Comparison of ENCODE assay signal across 15 mouse cellular contexts in genomic region chr2:180501217-180501967, GRCm38 (mm10). TPM values are rescaled to one million over a fixed set of nuclear protein-coding genes. Genes with fewer than 3 reads are reported as not detected.
DNase-seq lines count a peak whose midpoint lies in the region; ATAC-seq and TF ChIP-seq lines count a peak whose summit lies in the region.
"Had no signal": no experiment of that assay in that cellular context is flagged by ENCODE, and none has a peak within 500 bp of the region (broad histone marks: within the 10 kb centered on the region; RNA-seq: fewer than 3 reads in every experiment).

No protein-coding gene starts in this region.

- H3K36me3 ChIP-seq in hindbrain, embryonic 13.5 days: no peaks in the 10 kb centered on the region
- no peaks in the 10 kb centered on the region for H3K36me3 ChIP-seq in hindbrain, embryonic 12.5 days
- H3K36me3 ChIP-seq in midbrain, postnatal 0 days (ENCODE audit: insufficient read depth, low read length): no peaks in the 10 kb centered on the region
- no peaks in the 10 kb centered on the region for H3K36me3 ChIP-seq in midbrain, embryonic 10.5 days
- no peaks in the 10 kb centered on the region for H3K36me3 ChIP-seq in forebrain, embryonic 16.5 days (ENCODE audit: control insufficient read depth, insufficient read depth)
- no peaks in the 10 kb centered on the region for H3K36me3 ChIP-seq in limb, embryonic 14.5 days (ENCODE audit: control insufficient read depth, insufficient read depth, low read length)
- H3K36me3 ChIP-seq: G1E had no signal

- no peak overlapping the region for H3K4me3 ChIP-seq in hindbrain, embryonic 13.5 days
- H3K4me3 ChIP-seq in hindbrain, embryonic 12.5 days: no peak overlapping the region
- H3K4me3 ChIP-seq in midbrain, postnatal 0 days (ENCODE audit: low read depth, low read length): no peak overlapping the region
- no peak overlapping the region for H3K4me3 ChIP-seq in midbrain, embryonic 10.5 days
- H3K4me3 ChIP-seq in forebrain, embryonic 16.5 days (replicated peaks; ENCODE audit: low read length): peak overlapping the region; percentile 47
- no peak overlapping the region for H3K4me3 ChIP-seq in limb, embryonic 14.5 days (replicated peaks; ENCODE audit: low read length)

- H3K27me3 ChIP-seq in hindbrain, embryonic 13.5 days: peaks cover 64% of the 10 kb centered on the region
- peaks cover 64% of the 10 kb centered on the region for H3K27me3 ChIP-seq in hindbrain, embryonic 12.5 days
- H3K27me3 ChIP-seq in midbrain, postnatal 0 days (ENCODE audit: insufficient read depth, low read length): peaks cover 23% of the 10 kb centered on the region; the same call in 1 of the 2 replicates
- peaks cover 99% of the 10 kb centered on the region for H3K27me3 ChIP-seq in midbrain, embryonic 10.5 days (ENCODE audit: low read depth, poor library complexity, severe bottlenecking)
- H3K27me3 ChIP-seq in forebrain, embryonic 16.5 days (replicated peaks; ENCODE audit: control insufficient read depth, insufficient read depth, low read length): no peaks in the 10 kb centered on the region
- peaks cover 31% of the 10 kb centered on the region for H3K27me3 ChIP-seq in limb, embryonic 14.5 days (ENCODE audit: control insufficient read depth, insufficient read depth, low read length)

- peak overlapping the region; percentile 78 for H3K4me2 ChIP-seq in hindbrain, embryonic 13.5 days
- H3K4me2 ChIP-seq in hindbrain, embryonic 12.5 days (replicated peaks): no peak overlapping the region
- peak overlapping the region; percentile 75 for H3K4me2 ChIP-seq in midbrain, postnatal 0 days (ENCODE audit: low read depth, low read length, poor library complexity, severe bottlenecking)
- H3K4me2 ChIP-seq in forebrain, embryonic 16.5 days (ENCODE audit: low read length): peak overlapping the region; percentile 76
- H3K4me2 ChIP-seq in limb, embryonic 14.5 days (replicated peaks; ENCODE audit: low read depth, low read length, severe bottlenecking): no peak overlapping the region

- WGBS in hindbrain, embryonic 13.5 days: 38% methylated on average over 9 of the region's 9 CpGs
- 47% methylated on average over 9 of the region's 9 CpGs for WGBS in hindbrain, embryonic 12.5 days
- WGBS in midbrain, postnatal 0 days: 40% methylated on average over 9 of the region's 9 CpGs
- WGBS in midbrain, embryonic 10.5 days: 42% methylated on average over 9 of the region's 9 CpGs
- WGBS in forebrain, embryonic 16.5 days: 46% methylated on average over 9 of the region's 9 CpGs
- WGBS in limb, embryonic 14.5 days: 35% methylated on average over 9 of the region's 9 CpGs

- TF ChIP-seq CTCF in midbrain, postnatal 0 days (IDR thresholded peaks at IDR 0.05): no peak

- no peak overlapping the region for H3K27ac ChIP-seq in hindbrain, embryonic 13.5 days
- no peak overlapping the region for H3K27ac ChIP-seq in hindbrain, embryonic 12.5 days
- no peak overlapping the region for H3K27ac ChIP-seq in midbrain, postnatal 0 days (ENCODE audit: low read depth, low read length)
- H3K27ac ChIP-seq in midbrain, embryonic 10.5 days (replicated peaks): no peak overlapping the region
- H3K27ac ChIP-seq in forebrain, embryonic 16.5 days (ENCODE audit: low read length): no peak overlapping the region
- H3K27ac ChIP-seq in limb, embryonic 14.5 days (replicated peaks; ENCODE audit: low read depth, low read length): no peak overlapping the region

- peak; percentile 27 for DNase-seq in midbrain, postnatal 0 days (ENCODE audit: low spot score)
- DNase-seq in midbrain, embryonic 10.5 days (ENCODE audit: low spot score): no peak
- peak; percentile 67 for DNase-seq in limb, embryonic 14.5 days (ENCODE audit: low spot score)
- DNase-seq in T-cell, adult 2 months (ENCODE audit: low spot score): no peak
- DNase-seq: adrenal gland, adult 2 months; cerebellum, postnatal 36 days; heart, adult 18-20 months had no signal

- H3K9me3 ChIP-seq in hindbrain, embryonic 13.5 days: no peaks in the 10 kb centered on the region
- no peaks in the 10 kb centered on the region for H3K9me3 ChIP-seq in hindbrain, embryonic 12.5 days (replicated peaks)
- no peaks in the 10 kb centered on the region for H3K9me3 ChIP-seq in midbrain, postnatal 0 days (ENCODE audit: low read length)
- H3K9me3 ChIP-seq in midbrain, embryonic 10.5 days (replicated peaks): no peaks in the 10 kb centered on the region
- no peaks in the 10 kb centered on the region for H3K9me3 ChIP-seq in forebrain, embryonic 16.5 days (ENCODE audit: control insufficient read depth, low read length)
- H3K9me3 ChIP-seq in limb, embryonic 14.5 days (ENCODE audit: control insufficient read depth, low read length): no peaks in the 10 kb centered on the region
- H3K9me3 ChIP-seq: G1E had no signal

- H3K9ac ChIP-seq in hindbrain, embryonic 13.5 days: no peak overlapping the region
- H3K9ac ChIP-seq in hindbrain, embryonic 12.5 days: no peak overlapping the region
- no peak overlapping the region for H3K9ac ChIP-seq in midbrain, postnatal 0 days (replicated peaks; ENCODE audit: low read length, poor library complexity, severe bottlenecking)
- no peak overlapping the region for H3K9ac ChIP-seq in forebrain, embryonic 16.5 days (replicated peaks; ENCODE audit: low read depth, low read length)
- no peak overlapping the region for H3K9ac ChIP-seq in limb, embryonic 14.5 days (ENCODE audit: low read depth, low read length, severe bottlenecking)

- H3K4me1 ChIP-seq in hindbrain, embryonic 13.5 days (replicated peaks): peaks cover 34% of the 10 kb centered on the region
- peaks cover 25% of the 10 kb centered on the region for H3K4me1 ChIP-seq in hindbrain, embryonic 12.5 days
- 0 out of 2 replicates have a peak, but pooled peaks cover 2% of the 10 kb centered on the region for H3K4me1 ChIP-seq in midbrain, postnatal 0 days (ENCODE audit: insufficient read depth, low read length)
- H3K4me1 ChIP-seq in midbrain, embryonic 10.5 days: peaks cover 39% of the 10 kb centered on the region
- H3K4me1 ChIP-seq in forebrain, embryonic 16.5 days (replicated peaks; ENCODE audit: control insufficient read depth, insufficient read depth, low read length): peaks cover 39% of the 10 kb centered on the region
- H3K4me1 ChIP-seq in limb, embryonic 14.5 days (ENCODE audit: control insufficient read depth, insufficient read depth, low read length): peaks cover 8% of the 10 kb centered on the region; the same call in 1 of the 2 replicates

- TF ChIP-seq POLR2A in limb, embryonic 14.5 days (IDR thresholded peaks at IDR 0.05; ENCODE audit: borderline replicate concordance, extremely low read depth, insufficient read depth, insufficient read length): no peak

- no peak for ATAC-seq in hindbrain, embryonic 13.5 days (ENCODE audit: low FRiP score)
- ATAC-seq in hindbrain, embryonic 12.5 days (ENCODE audit: low FRiP score): no peak
- ATAC-seq in midbrain, postnatal 0 days (ENCODE audit: low FRiP score): no peak
- ATAC-seq in forebrain, embryonic 16.5 days: peak; percentile 16; the same call in 1 of the 2 replicates
- ATAC-seq in limb, embryonic 14.5 days (ENCODE audit: low FRiP score, low read depth): peak; percentile 60; the same call in 1 of the 2 replicates

RNA-seq across cellular contexts. Expression of gene Ntsr1, which starts 1.6 kb away (rescaled TPM):
- 0.82 and 1.2 TPM in 2 replicates for polyA plus RNA-seq in hindbrain, embryonic 13.5 days (2015; fragmentation: Nextera tagmentation; extraction: Ambion mirVana)
- 0.40 and 0.43 TPM in 2 replicates for polyA plus RNA-seq in hindbrain, embryonic 12.5 days (2016; fragmentation: Nextera tagmentation; extraction: Ambion mirVana)
- 12.6 and 15.2 TPM in 2 replicates for total RNA-seq in midbrain, postnatal 0 days (2014; rRNA removed)
- polyA plus RNA-seq in midbrain, postnatal 0 days (2015; fragmentation: Nextera tagmentation; extraction: Ambion mirVana): 4.1 and 4.7 TPM in 2 replicates
- 0.10 and 0.24 TPM in 2 replicates for polyA plus RNA-seq in midbrain, embryonic 10.5 days (2016; fragmentation: Nextera tagmentation; extraction: Ambion mirVana)
- polyA plus RNA-seq in forebrain, embryonic 16.5 days (2015; fragmentation: Nextera tagmentation; extraction: Ambion mirVana): 13.2 and 13.4 TPM in 2 replicates
- polyA plus RNA-seq in limb, embryonic 14.5 days (2012; rRNA removed): 0.52 and 0.77 TPM in 2 replicates
- 0.40 TPM in 2 replicates for polyA plus RNA-seq in limb, embryonic 14.5 days (2014; fragmentation: Nextera tagmentation; extraction: Ambion mirVana)
- total RNA-seq: adrenal gland, adult 2 months; heart, adult 18-20 months; liver, adult 2 months; megakaryocyte, adult 5-6 weeks; neutrophil, adult 5-6 weeks had no signal
- polyA plus RNA-seq: adrenal gland, adult 2 months; G1E; liver, adult 2 months; spleen, adult 2 months had no signal

RNA-seq across cellular contexts. Expression of gene Slco4a1, which starts 45.3 kb away (rescaled TPM):
- polyA plus RNA-seq in hindbrain, embryonic 13.5 days (2015; fragmentation: Nextera tagmentation; extraction: Ambion mirVana): 1.9 and 2.2 TPM in 2 replicates
- polyA plus RNA-seq in hindbrain, embryonic 12.5 days (2016; fragmentation: Nextera tagmentation; extraction: Ambion mirVana): 3.2 and 3.4 TPM in 2 replicates
- total RNA-seq in midbrain, postnatal 0 days (2014; rRNA removed): 1.5 and 5.1 TPM in 2 replicates
- 2.5 and 2.8 TPM in 2 replicates for polyA plus RNA-seq in midbrain, postnatal 0 days (2015; fragmentation: Nextera tagmentation; extraction: Ambion mirVana)
- 5.3 and 6.7 TPM in 2 replicates for polyA plus RNA-seq in midbrain, embryonic 10.5 days (2016; fragmentation: Nextera tagmentation; extraction: Ambion mirVana)
- 1.3 and 1.5 TPM in 2 replicates for polyA plus RNA-seq in forebrain, embryonic 16.5 days (2015; fragmentation: Nextera tagmentation; extraction: Ambion mirVana)
- polyA plus RNA-seq in limb, embryonic 14.5 days (2012; rRNA removed): 0.87 and 1.1 TPM in 2 replicates
- 0.41 and 0.54 TPM in 2 replicates for polyA plus RNA-seq in limb, embryonic 14.5 days (2014; fragmentation: Nextera tagmentation; extraction: Ambion mirVana)
- polyA plus RNA-seq: G1E had no signal

Comparison
In these comparisons a context has a peak if more than half of its experiments do, and no peak if none do; other contexts are left out.
1. H3K4me2 ChIP-seq: peak in hindbrain, embryonic 13.5 days (single experiment), midbrain, postnatal 0 days (single experiment) and forebrain, embryonic 16.5 days (single experiment); none in hindbrain, embryonic 12.5 days (single experiment) and limb, embryonic 14.5 days (single experiment).
2. DNase-seq: peak in midbrain, postnatal 0 days (single experiment) and limb, embryonic 14.5 days (single experiment); none in midbrain, embryonic 10.5 days (single experiment) and T-cell, adult 2 months (single experiment).
3. ATAC-seq: peak in forebrain, embryonic 16.5 days (single experiment) and limb, embryonic 14.5 days (single experiment); none in hindbrain, embryonic 13.5 days (single experiment), hindbrain, embryonic 12.5 days (single experiment) and midbrain, postnatal 0 days (single experiment).